Mouse (Mus musculus) MEL-GATA-1-ER (cell line): ENCODE results near the gene Zfp956.
"Not testable (repeated sequence)": the region's sequence is repeated elsewhere in the genome, so short reads cannot be mapped to it uniquely, and the experiment has no call there.

Experiments used
- DNase-seq: peaks from one replicate; pipeline ENCODE4 v3.0.0-alpha.2; 2012; ENCODE audit warnings: low read depth; ENCODE audit errors: extremely low read depth

Gene Zfp956

GRCm38 (mm10) chr6:47968166-47968565, 15.0 kb downstream of the Zfp956 start:
- not testable (repeated sequence) for DNase-seq

GRCm38 (mm10) chr6:47974599-47974998, 21.4 kb downstream of the Zfp956 start:
- no peak for DNase-seq

- peak; percentile 90 for DNase-seq
These were observed 25.7 kb downstream of the Zfp956 start for GRCm38 (mm10) chr6:47978897-47979368.

- DNase-seq: no peak
These were observed 30.7 kb downstream of the Zfp956 start for GRCm38 (mm10) chr6:47983936-47984335.

- no peak for DNase-seq
These were observed 42.5 kb downstream of the Zfp956 start for GRCm38 (mm10) chr6:47995661-47996060.

GRCm38 (mm10) chr6:48010727-48011126, 57.5 kb downstream of the Zfp956 start:
- no peak for DNase-seq
